Mouse (Mus musculus) forebrain, postnatal 0 days (tissue): ENCODE results near the gene Ptpdc1. TPM values are rescaled to one million over a fixed set of nuclear protein-coding genes. Genes with fewer than 3 reads are reported as not detected.

Experiments used
- ATAC-seq: fragments of 200-750 bp; cut with Nextera tagmentation; 2 replicates; pipeline ENCODE4 v1.8.0; 2017; ENCODE audit warnings: mild to moderate bottlenecking, moderate library complexity
- DNase-seq: peaks from one replicate; pipeline ENCODE4 v3.0.0-alpha.2; 2015
- H3K27ac ChIP-seq: fragments of 300-500 bp; sonication (generic); 2 replicates; pipeline ENCODE4 v1.5.1; 2014; ENCODE audit warnings: low read depth, mild to moderate bottlenecking, antibody characterized with exemption, low read length, moderate library complexity, mixed read lengths
- H3K27me3 ChIP-seq: fragments of 300-500 bp; sonication (generic); 2 replicates; pipeline ENCODE4 v1.6.1; 2014; ENCODE audit warnings: mild to moderate bottlenecking, low read length, mixed read lengths; ENCODE audit not compliant: insufficient read depth
- H3K36me3 ChIP-seq: fragments of 300-500 bp; sonication (generic); 2 replicates; pipeline ENCODE4 v1.6.1; 2014; ENCODE audit warnings: mild to moderate bottlenecking, moderate library complexity; ENCODE audit not compliant: insufficient read depth
- H3K4me1 ChIP-seq: fragments of 300-500 bp; sonication (generic); 2 replicates; pipeline ENCODE4 v1.6.1; 2014; ENCODE audit warnings: antibody characterized with exemption; ENCODE audit not compliant: insufficient read depth
- H3K4me2 ChIP-seq: fragments of 300-500 bp; sonication (generic); 2 replicates; pipeline ENCODE4 v1.6.1; 2014; ENCODE audit warnings: low read depth, mild to moderate bottlenecking, moderate library complexity
- H3K4me3 ChIP-seq: fragments of 300-500 bp; sonication (generic); 2 replicates; pipeline ENCODE4 v1.5.1; 2014; ENCODE audit warnings: low read depth, low read length, mixed read lengths
- H3K9ac ChIP-seq: fragments of 300-500 bp; sonication (generic); 2 replicates; pipeline ENCODE4 v1.6.1; 2014; ENCODE audit warnings: mild to moderate bottlenecking
- H3K9me3 ChIP-seq: fragments of 300-500 bp; sonication (generic); 2 replicates; pipeline ENCODE4 v1.6.1; 2016; ENCODE audit warnings: low read length
- CTCF ChIP-seq: sonication (generic); IDR thresholded peaks from 2 replicates; pipeline ENCODE4 v1.5.1; 2016; ENCODE audit warnings: antibody characterized with exemption, control low read depth, low read depth
- WGBS: fragments of 180-500 bp; shearing (Covaris S2); extraction: QIAGEN DNeasy Blood & Tissue Kit; methylation state at CpG from one replicate; pipeline ENCODE4 v1.1.7; 2014; 5-methylcytosine and 5-hydroxymethylcytosine counted together
- polyA plus RNA-seq: library from polyadenylated mRNA; unstranded; fragments of >200 nt; fragmentation: Nextera tagmentation; extraction: Ambion mirVana; gene quantifications from 2 replicates; pipeline ENCODE4 v1.2.1, GENCODE M21; 2015
- total RNA-seq: library from RNA; depleted of rRNA; stranded (reverse); fragments of >200 nt; gene quantifications from 2 replicates; pipeline ENCODE4 v1.2.3, GENCODE M21; 2014

The Ptpdc1 gene
- total and polyA plus RNA-seq, 2 experiments from 2014 or later: 12.4 to 36.4 TPM

GRCm38 (mm10) chr13:48653788-48654770 is 28.6 kb upstream of the Ptpdc1 start:
- peak; percentile 79 for DNase-seq
- H3K4me2 ChIP-seq: no peak overlapping the region
- no peak overlapping the region for H3K9ac ChIP-seq
- peak; percentile 74 for ATAC-seq
- H3K4me1 ChIP-seq: no peaks in the 10 kb centered on the region
- peak; percentile 87 for TF ChIP-seq CTCF
- H3K4me3 ChIP-seq: no peak overlapping the region
- H3K9me3 ChIP-seq: no peaks in the 10 kb centered on the region
- 10% methylated on average over 14 of the region's 14 CpGs for WGBS
- H3K36me3 ChIP-seq: no peaks in the 10 kb centered on the region
- peaks cover 27% of the 10 kb centered on the region for H3K27me3 ChIP-seq
- no peak overlapping the region for H3K27ac ChIP-seq

GRCm38 (mm10) chr13:48651132-48652065 is 25.9 kb upstream of the Ptpdc1 start:
- no peak overlapping the region for H3K9ac ChIP-seq
- no peaks in the 10 kb centered on the region for H3K4me1 ChIP-seq
- H3K27ac ChIP-seq: no peak overlapping the region
- no peaks in the 10 kb centered on the region for H3K36me3 ChIP-seq
- H3K9me3 ChIP-seq: no peaks in the 10 kb centered on the region
- TF ChIP-seq CTCF: no peak
- H3K4me3 ChIP-seq: no peak overlapping the region
- DNase-seq (no peak), ATAC-seq (no peak)
- peaks cover 6% of the 10 kb centered on the region for H3K27me3 ChIP-seq
- H3K4me2 ChIP-seq: no peak overlapping the region
- WGBS: 55% methylated on average over 6 of the region's 6 CpGs

- TF ChIP-seq CTCF: peak; percentile 71
- no peaks in the 10 kb centered on the region for H3K9me3 ChIP-seq
Measured at GRCm38 (mm10) chr13:48650615-48651014, 25.2 kb upstream of the Ptpdc1 start.

GRCm38 (mm10) chr13:48646696-48647095 is 21.2 kb upstream of the Ptpdc1 start:
- Histone ChIP-seq H3K9me3 (no peaks in the 10 kb centered on the region), H3K4me3 (no peak overlapping the region), H3K36me3 (no peaks in the 10 kb centered on the region), H3K9ac (no peak overlapping the region), H3K4me1 (no peaks in the 10 kb centered on the region), H3K27me3 (no peaks in the 10 kb centered on the region), H3K4me2 (no peak overlapping the region), H3K27ac (no peak overlapping the region)
- ATAC-seq: no peak
- 86% methylated on average over 4 of the region's 4 CpGs for WGBS
- no peak for DNase-seq
- TF ChIP-seq CTCF: no peak

More at GRCm38 (mm10) chr13:48650615-48651014, 25.2 kb upstream of the Ptpdc1 start:
- no peaks in the 10 kb centered on the region for H3K4me1 ChIP-seq
- no peak overlapping the region for H3K4me2 ChIP-seq
- no peak overlapping the region for H3K9ac ChIP-seq
- H3K4me3 ChIP-seq: no peak overlapping the region
- H3K36me3 ChIP-seq: no peaks in the 10 kb centered on the region
- WGBS: 0% methylated on average over 1 of the region's 1 CpGs
- DNase-seq: peak; percentile 20
- H3K27me3 ChIP-seq: no peaks in the 10 kb centered on the region
- no peak for ATAC-seq
- H3K27ac ChIP-seq: no peak overlapping the region

- Histone ChIP-seq H3K27me3 (no peaks in the 10 kb centered on the region), H3K36me3 (no peaks in the 10 kb centered on the region), H3K27ac (no peak overlapping the region), H3K9ac (no peak overlapping the region), H3K4me1 (no peaks in the 10 kb centered on the region), H3K4me3 (no peak overlapping the region), H3K4me2 (no peak overlapping the region), H3K9me3 (no peaks in the 10 kb centered on the region)
- ATAC-seq (no peak), DNase-seq (no peak)
- 75% methylated on average over 3 of the region's 3 CpGs for WGBS
- TF ChIP-seq CTCF: no peak
Measured at GRCm38 (mm10) chr13:48643991-48644390, 18.5 kb upstream of the Ptpdc1 start.

GRCm38 (mm10) chr13:48643072-48643471 is 17.6 kb upstream of the Ptpdc1 start:
- Histone ChIP-seq H3K27me3 (no peaks in the 10 kb centered on the region), H3K4me2 (no peak overlapping the region), H3K9me3 (no peaks in the 10 kb centered on the region), H3K4me3 (no peak overlapping the region), H3K9ac (no peak overlapping the region), H3K27ac (no peak overlapping the region), H3K36me3 (no peaks in the 10 kb centered on the region), H3K4me1 (no peaks in the 10 kb centered on the region)
- TF ChIP-seq CTCF: no peak
- 84% methylated on average over 6 of the region's 6 CpGs for whole genome bisulfite sequencing
- DNase-seq (no peak), ATAC-seq (no peak)
